26 mouse cellular contexts compared by ENCODE assay signal in genomic region chr3:51765220-51765923, GRCm38 (mm10).
A peak's percentile ranks its signal among the peaks of the same experiment; 100 is the strongest.
DNase-seq lines count a peak whose midpoint lies in the region; ATAC-seq and TF ChIP-seq lines count a peak whose summit lies in the region.
"Had no signal": no experiment of that assay in that cellular context is flagged by ENCODE, and none has a peak within 500 bp of the region (broad histone marks: within the 10 kb centered on the region; RNA-seq: fewer than 3 reads in every experiment).

No protein-coding gene starts in this region.

- H3K9ac ChIP-seq in embryonic facial prominence, embryonic 13.5 days: no peak overlapping the region
- no peak overlapping the region for H3K9ac ChIP-seq in midbrain, embryonic 11.5 days (ENCODE audit: low read length)
- H3K9ac ChIP-seq in midbrain, embryonic 13.5 days (replicated peaks): no peak overlapping the region
- no peak overlapping the region for H3K9ac ChIP-seq in MEL (ENCODE audit: control insufficient read depth, low read depth, low read length, poor library complexity, severe bottlenecking)
- H3K9ac ChIP-seq in kidney, embryonic 14.5 days (ENCODE audit: low read depth, low read length): no peak overlapping the region
- H3K9ac ChIP-seq: embryonic facial prominence, embryonic 12.5 days; kidney, embryonic 15.5 days; limb, embryonic 15.5 days; liver, embryonic 14.5 days; lung, embryonic 14.5 days had no signal

- peaks cover 10% of the 10 kb centered on the region; the same call in 1 of the 2 replicates for H3K4me1 ChIP-seq in embryonic facial prominence, embryonic 13.5 days
- peaks cover 17% of the 10 kb centered on the region for H3K4me1 ChIP-seq in embryonic facial prominence, embryonic 10.5 days
- peaks cover 7% of the 10 kb centered on the region for H3K4me1 ChIP-seq in midbrain, embryonic 11.5 days (ENCODE audit: control insufficient read depth, insufficient read depth, low read length)
- peaks cover 20% of the 10 kb centered on the region for H3K4me1 ChIP-seq in midbrain, embryonic 13.5 days (replicated peaks)
- H3K4me1 ChIP-seq in MEL (ENCODE audit: control insufficient read depth in 1 of 2, insufficient read depth in 2 of 2, low read length in 2 of 2): no peaks in the 10 kb centered on the region
- no peaks in the 10 kb centered on the region; the same call in 1 of the 2 replicates for H3K4me1 ChIP-seq in kidney, embryonic 14.5 days (ENCODE audit: control insufficient read depth, insufficient read depth, low read length)
- H3K4me1 ChIP-seq: limb, embryonic 15.5 days had no signal

- no peak for TF ChIP-seq CTCF in MEL (IDR thresholded peaks at IDR 0.05 in 2 of 3, conservative IDR thresholded peaks at IDR 0.05 in 1 of 3; ENCODE audit: control insufficient read depth in 1 of 3, insufficient read depth in 1 of 3, low read depth in 2 of 3, low read length in 3 of 3, poor library complexity in 1 of 3, severe bottlenecking in 1 of 3)

- H3K4me3 ChIP-seq in embryonic facial prominence, embryonic 13.5 days: no peak overlapping the region
- H3K4me3 ChIP-seq in embryonic facial prominence, embryonic 10.5 days: no peak overlapping the region
- no peak overlapping the region for H3K4me3 ChIP-seq in midbrain, embryonic 11.5 days (ENCODE audit: low read depth, low read length)
- H3K4me3 ChIP-seq in midbrain, embryonic 13.5 days (replicated peaks): no peak overlapping the region
- H3K4me3 ChIP-seq in MEL (ENCODE audit: control insufficient read depth in 1 of 2, insufficient read depth in 1 of 2, low read depth in 2 of 2, low read length in 2 of 2): no peak overlapping the region
- no peak overlapping the region for H3K4me3 ChIP-seq in kidney, embryonic 14.5 days (ENCODE audit: low read length)
- H3K4me3 ChIP-seq: embryonic facial prominence, embryonic 12.5 days; erythroblast, embryonic 14.5 days; kidney, embryonic 15.5 days; left cerebral cortex, adult 2 months; limb, embryonic 15.5 days had no signal

- DNase-seq in embryonic facial prominence, embryonic 10.5 days (ENCODE audit: low spot score): no peak
- DNase-seq in midbrain, embryonic 11.5 days (ENCODE audit: low spot score, missing footprints): peak; percentile 77
- DNase-seq in MEL (ENCODE audit: low read depth, low spot score): peak; percentile 10
- peak; percentile 16 to 18 for DNase-seq in natural killer cell, adult 2 months (ENCODE audit: low spot score in 2 of 2)
- DNase-seq in layer of hippocampus, adult 18-20 months (ENCODE audit: low spot score in 2 of 2): no peak
- DNase-seq: adrenal gland, postnatal 14 days; cerebellum, adult 8-10 months; gastrocnemius, postnatal 25 days; heart, postnatal 4 days; left cerebral cortex, postnatal 4 days; lung, embryonic 14.5 days; right cerebral cortex, postnatal 14 days; thymus, adult 18-20 months; thymus, postnatal 36 days had no signal

- H3K4me2 ChIP-seq in embryonic facial prominence, embryonic 13.5 days: no peak overlapping the region
- H3K4me2 ChIP-seq in midbrain, embryonic 11.5 days: no peak overlapping the region
- H3K4me2 ChIP-seq in midbrain, embryonic 13.5 days (replicated peaks): no peak overlapping the region
- H3K4me2 ChIP-seq in kidney, embryonic 14.5 days (replicated peaks; ENCODE audit: low read depth, low read length): no peak overlapping the region
- H3K4me2 ChIP-seq: embryonic facial prominence, embryonic 12.5 days; kidney, embryonic 15.5 days; limb, embryonic 15.5 days; lung, embryonic 14.5 days had no signal

- TF ChIP-seq POLR2A in MEL (IDR thresholded peaks at IDR 0.05; ENCODE audit: control insufficient read depth in 1 of 2, insufficient read depth in 1 of 2, low read depth in 1 of 2, low read length in 2 of 2, poor library complexity in 1 of 2): no peak

- ATAC-seq in embryonic facial prominence, embryonic 13.5 days (ENCODE audit: insufficient number of reproducible peaks, insufficient read depth, low FRiP score, low TSS enrichment, low read depth): no peak
- no peak for ATAC-seq in midbrain, embryonic 11.5 days (ENCODE audit: low FRiP score)
- no peak for ATAC-seq in midbrain, embryonic 13.5 days
- no peak for ATAC-seq in kidney, embryonic 14.5 days (ENCODE audit: low FRiP score, low TSS enrichment)
- ATAC-seq: forebrain, embryonic 14.5 days; hindbrain, postnatal 0 days; intestine, postnatal 0 days had no signal

- no peaks in the 10 kb centered on the region for H3K9me3 ChIP-seq in embryonic facial prominence, embryonic 13.5 days
- 0 out of 2 replicates have a peak, but pooled peaks cover 3% of the 10 kb centered on the region for H3K9me3 ChIP-seq in embryonic facial prominence, embryonic 10.5 days
- H3K9me3 ChIP-seq in midbrain, embryonic 11.5 days (ENCODE audit: control insufficient read depth, low read length): no peaks in the 10 kb centered on the region
- H3K9me3 ChIP-seq in midbrain, embryonic 13.5 days: no peaks in the 10 kb centered on the region; the same call in 1 of the 2 replicates
- H3K9me3 ChIP-seq in MEL (replicated peaks; ENCODE audit: insufficient read depth, low read length): no peaks in the 10 kb centered on the region
- H3K9me3 ChIP-seq in kidney, embryonic 14.5 days (ENCODE audit: control insufficient read depth, low read length): no peaks in the 10 kb centered on the region
- H3K9me3 ChIP-seq: embryonic facial prominence, embryonic 12.5 days; kidney, embryonic 15.5 days; limb, embryonic 15.5 days had no signal

- H3K27ac ChIP-seq in embryonic facial prominence, embryonic 13.5 days: 0 out of 2 replicates have a peak overlapping the region, but pooled peaks have one; percentile 23
- no peak overlapping the region for H3K27ac ChIP-seq in embryonic facial prominence, embryonic 10.5 days (replicated peaks)
- no peak overlapping the region for H3K27ac ChIP-seq in midbrain, embryonic 11.5 days (ENCODE audit: low read depth, low read length)
- no peak overlapping the region for H3K27ac ChIP-seq in midbrain, embryonic 13.5 days
- no peak overlapping the region for H3K27ac ChIP-seq in MEL (ENCODE audit: control insufficient read depth, low read depth, low read length)
- H3K27ac ChIP-seq in kidney, embryonic 14.5 days (ENCODE audit: low read depth, low read length): no peak overlapping the region
- H3K27ac ChIP-seq: embryonic facial prominence, embryonic 12.5 days; hindbrain, postnatal 0 days; kidney, embryonic 15.5 days; left cerebral cortex, adult 2 months; limb, embryonic 15.5 days; liver, embryonic 14.5 days had no signal

- H3K79me2 ChIP-seq in MEL (ENCODE audit: control insufficient read depth, insufficient read depth, low read length, poor library complexity): no peaks in the 10 kb centered on the region

- H3K36me3 ChIP-seq in embryonic facial prominence, embryonic 13.5 days: no peaks in the 10 kb centered on the region
- 0 out of 2 replicates have a peak, but pooled peaks cover 3% of the 10 kb centered on the region for H3K36me3 ChIP-seq in embryonic facial prominence, embryonic 10.5 days (replicated peaks)
- no peaks in the 10 kb centered on the region for H3K36me3 ChIP-seq in midbrain, embryonic 11.5 days (ENCODE audit: control insufficient read depth, insufficient read depth, low read length)
- no peaks in the 10 kb centered on the region for H3K36me3 ChIP-seq in midbrain, embryonic 13.5 days
- no peaks in the 10 kb centered on the region for H3K36me3 ChIP-seq in MEL (ENCODE audit: control insufficient read depth in 1 of 2, insufficient read depth in 2 of 2, low read length in 2 of 2)
- H3K36me3 ChIP-seq in kidney, embryonic 14.5 days (ENCODE audit: control insufficient read depth, insufficient read depth, low read length): no peaks in the 10 kb centered on the region
- H3K36me3 ChIP-seq: embryonic facial prominence, embryonic 12.5 days; kidney, embryonic 15.5 days; limb, embryonic 15.5 days had no signal

- 76% methylated on average over 12 of the region's 12 CpGs for WGBS in embryonic facial prominence, embryonic 13.5 days
- WGBS in embryonic facial prominence, embryonic 10.5 days: 89% methylated on average over 12 of the region's 12 CpGs
- WGBS in midbrain, embryonic 11.5 days: 85% methylated on average over 12 of the region's 12 CpGs
- WGBS in midbrain, embryonic 13.5 days: 84% methylated on average over 12 of the region's 12 CpGs
- WGBS in kidney, embryonic 14.5 days: 79% methylated on average over 12 of the region's 12 CpGs

- H3K27me3 ChIP-seq in embryonic facial prominence, embryonic 13.5 days: no peaks in the 10 kb centered on the region
- H3K27me3 ChIP-seq in embryonic facial prominence, embryonic 10.5 days (replicated peaks; ENCODE audit: low read depth, poor library complexity, severe bottlenecking): no peaks in the 10 kb centered on the region
- no peaks in the 10 kb centered on the region for H3K27me3 ChIP-seq in midbrain, embryonic 11.5 days (ENCODE audit: control insufficient read depth, insufficient read depth, low read length)
- no peaks in the 10 kb centered on the region for H3K27me3 ChIP-seq in midbrain, embryonic 13.5 days
- H3K27me3 ChIP-seq in MEL (ENCODE audit: control insufficient read depth in 1 of 2, insufficient read depth in 2 of 2, low read length in 2 of 2): no peaks in the 10 kb centered on the region
- H3K27me3 ChIP-seq in kidney, embryonic 14.5 days (ENCODE audit: control insufficient read depth, insufficient read depth, low read length): no peaks in the 10 kb centered on the region
- H3K27me3 ChIP-seq: embryonic facial prominence, embryonic 12.5 days; kidney, embryonic 15.5 days; limb, embryonic 15.5 days had no signal

- TF ChIP-seq RAD21 in MEL (IDR thresholded peaks at IDR 0.05; ENCODE audit: low read depth, low read length): no peak

- no peak for TF ChIP-seq EP300 in MEL (IDR thresholded peaks at IDR 0.05; ENCODE audit: low read depth in 1 of 2, low read length in 2 of 2)

TF ChIP-seq in MEL, 35 proteins besides CTCF, POLR2A, EP300 and RAD21:
- no peak for TF ChIP-seq UBTF (IDR thresholded peaks at IDR 0.05; ENCODE audit: borderline replicate concordance, insufficient read depth, low read depth, low read length)
- no peak for TF ChIP-seq CHD2 (IDR thresholded peaks at IDR 0.05; ENCODE audit: low read length)
- no peak for TF ChIP-seq MYB (IDR thresholded peaks at IDR 0.05; ENCODE audit: low read depth, low read length)
- no peak for TF ChIP-seq HCFC1 (IDR thresholded peaks at IDR 0.05; ENCODE audit: low read depth, low read length)

Comparison
In these comparisons a context has a peak if more than half of its experiments do, and no peak if none do; other contexts are left out.
1. DNase-seq: peak in midbrain, embryonic 11.5 days (single experiment), MEL (single experiment) and natural killer cell, adult 2 months (2 of 2); none in embryonic facial prominence, embryonic 10.5 days (single experiment) and layer of hippocampus, adult 18-20 months (0 of 2).